Mouse (Mus musculus) stomach, postnatal 0 days (tissue): ENCODE measurements around the gene Fam90a1b.
"Not testable (repeated sequence)": the region's sequence is repeated elsewhere in the genome, so short reads cannot be mapped to it uniquely, and the experiment has no call there.

ENCODE experiments used
- CTCF ChIP-seq: IDR thresholded peaks from 2 replicates; pipeline ENCODE4 v1.5.1; 2016; ENCODE audit warnings: antibody characterized with exemption, low read depth, mild to moderate bottlenecking, moderate library complexity
- EP300 ChIP-seq: optimal IDR thresholded peaks from 2 replicates; pipeline ENCODE3; 2016; ENCODE audit warnings: antibody characterized with exemption

DNA sequence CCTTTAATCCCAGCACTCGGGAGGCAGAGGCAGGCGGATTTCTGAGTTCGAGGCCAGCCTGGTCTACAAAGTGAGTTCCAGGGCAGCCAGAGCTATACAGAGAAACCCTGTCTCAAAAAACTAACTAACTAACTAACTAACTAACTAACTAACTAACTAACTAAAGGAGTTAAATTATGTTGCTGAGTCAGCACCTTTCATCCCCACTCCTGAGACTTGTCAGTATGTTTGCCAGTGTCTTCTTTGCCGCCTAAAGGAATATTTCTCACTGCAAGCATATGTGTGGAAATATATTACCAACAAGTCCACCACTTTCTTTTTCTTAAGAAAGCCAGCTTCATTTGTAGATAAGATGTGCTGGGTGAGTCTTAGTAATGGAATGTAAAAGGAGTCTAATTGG lies 22.9 kb downstream of the Fam90a1b start:
- not testable (repeated sequence) for TF ChIP-seq CTCF, EP300
